Mouse (Mus musculus) embryonic fibroblast, embryonic 13.5 days (primary cell): ENCODE measurements around the gene Nebl. TPM values are rescaled to one million over a fixed set of nuclear protein-coding genes. Genes with fewer than 3 reads are reported as not detected.

ENCODE experiments used
- H3K27ac ChIP-seq: 2 replicates; pipeline ENCODE4 v1.5.1; 2012; ENCODE audit warnings: low read length, control low read depth, inconsistent platforms; ENCODE audit not compliant: insufficient read depth
- H3K4me1 ChIP-seq: 2 replicates; pipeline ENCODE4 v1.6.1; 2011; ENCODE audit warnings: low read length; ENCODE audit not compliant: control insufficient read depth, insufficient read depth
- H3K4me3 ChIP-seq: 2 replicates; pipeline ENCODE4 v1.5.1; 2011; ENCODE audit warnings: mild to moderate bottlenecking, control low read depth, low read length; ENCODE audit not compliant: insufficient read depth
- CTCF ChIP-seq: IDR thresholded peaks from 2 replicates; pipeline ENCODE4 v1.5.1; 2011; ENCODE audit warnings: mild to moderate bottlenecking, control low read depth, low read length, moderate library complexity, borderline replicate concordance; ENCODE audit not compliant: insufficient read depth
- POLR2A ChIP-seq: IDR thresholded peaks from 2 replicates; pipeline ENCODE4 v1.6.1; 2011; ENCODE audit warnings: low read depth, mild to moderate bottlenecking, control low read depth, low read length, moderate library complexity
- polyA plus RNA-seq: library from polyadenylated mRNA; stranded (reverse); fragments of >200 nt; gene quantifications from 2 replicates; pipeline ENCODE4 v1.2.4, GENCODE M21; 2011; ENCODE audit warnings: low read depth; ENCODE audit not compliant: missing spikeins, insufficient read length

The Nebl gene
- polyA plus RNA-seq, 1 experiment: 1.2 TPM

GRCm38 (mm10) chr2:17730648-17730956, 662 bp downstream of the Nebl start:
- H3K4me3 ChIP-seq: peak overlapping the region; percentile 48

DNA sequence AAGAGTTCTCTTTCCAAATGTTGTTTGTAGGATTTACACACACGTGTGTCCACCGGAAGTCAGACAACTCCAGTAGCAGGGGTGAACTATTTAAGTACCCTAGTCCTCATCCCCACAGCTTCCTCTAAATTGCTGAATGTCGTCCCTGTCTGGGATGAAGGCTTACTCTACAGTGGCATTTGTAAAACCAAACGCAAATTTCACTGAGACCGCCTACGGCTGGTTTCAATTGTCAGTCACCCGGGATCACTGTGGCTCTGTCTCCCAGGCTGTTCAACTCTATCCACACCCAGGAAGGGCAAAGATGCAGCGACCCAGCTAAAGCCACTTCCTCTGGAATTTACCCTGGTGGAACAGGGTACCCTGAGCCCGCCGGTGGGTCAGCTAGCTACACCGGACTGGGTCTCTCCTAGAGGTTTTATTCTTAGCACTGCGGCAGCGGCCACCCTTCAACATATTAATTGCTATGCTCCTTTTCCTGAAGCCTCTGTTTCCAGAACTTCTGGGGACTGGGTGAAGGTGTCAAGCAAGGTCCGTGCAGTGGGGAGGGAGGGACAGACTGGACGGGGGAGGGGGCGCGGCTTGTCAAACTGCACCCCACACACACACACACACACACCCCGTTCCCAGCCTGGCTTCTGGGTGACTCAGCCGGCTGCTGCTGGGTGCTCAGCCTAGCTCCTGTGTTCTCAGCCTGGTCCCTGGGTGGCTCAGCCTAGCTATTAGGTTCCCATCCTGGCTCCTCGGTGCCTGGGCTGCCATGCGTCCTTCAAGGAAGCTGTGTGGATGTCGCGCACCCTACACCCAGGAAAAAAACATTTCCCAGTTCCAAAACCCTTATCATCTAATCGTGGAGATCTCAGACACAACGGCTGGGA, 1.3 kb downstream of the Nebl start:
- H3K4me1 ChIP-seq: no peaks in the 10 kb centered on the region
- peak overlapping the region; percentile 48; the same call in 1 of the 2 replicates for H3K4me3 ChIP-seq
- H3K27ac ChIP-seq: no peak overlapping the region
- no peak for TF ChIP-seq POLR2A
- TF ChIP-seq CTCF: no peak

More at GRCm38 (mm10) chr2:17730648-17730956, 662 bp downstream of the Nebl start:
- Histone ChIP-seq H3K27ac (no peak overlapping the region), H3K4me1 (no peaks in the 10 kb centered on the region)
- TF ChIP-seq POLR2A (no peak), CTCF (no peak)

DNA sequence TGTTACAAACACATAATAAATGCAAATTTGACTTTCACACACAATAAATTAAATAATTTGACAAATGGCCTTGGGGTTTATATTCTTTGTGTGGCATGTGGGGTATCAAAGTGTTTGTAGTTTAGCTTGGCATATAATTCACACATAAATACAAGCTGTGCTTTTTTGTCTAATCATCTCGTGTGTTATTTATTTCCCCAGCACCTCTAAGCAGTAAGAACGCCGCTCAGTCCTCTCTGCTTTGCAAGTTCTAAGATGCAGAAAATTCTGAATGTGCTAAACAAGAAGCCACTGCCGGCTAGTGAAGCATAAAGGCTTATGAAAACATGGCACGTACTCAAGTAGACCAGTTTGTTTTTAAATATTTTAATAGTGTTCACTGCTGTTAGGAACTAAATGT, 6.9 kb downstream of the Nebl start:
- Histone ChIP-seq H3K4me3 (no peak overlapping the region), H3K27ac (no peak overlapping the region), H3K4me1 (no peaks in the 10 kb centered on the region)
- TF ChIP-seq POLR2A: no peak
- TF ChIP-seq CTCF: no peak

- Histone ChIP-seq H3K4me1 (no peaks in the 10 kb centered on the region), H3K4me3 (no peak overlapping the region), H3K27ac (no peak overlapping the region)
- no peak for TF ChIP-seq CTCF
- TF ChIP-seq POLR2A: no peak
These were observed 7.8 kb downstream of the Nebl start for GRCm38 (mm10) chr2:17723268-17724019.

GRCm38 (mm10) chr2:17721177-17721715, 10.0 kb downstream of the Nebl start:
- H3K27ac ChIP-seq: no peak overlapping the region
- TF ChIP-seq CTCF (no peak), POLR2A (no peak)
- H3K4me1 ChIP-seq: no peaks in the 10 kb centered on the region
- no peak overlapping the region for H3K4me3 ChIP-seq

- Histone ChIP-seq H3K4me3 (no peak overlapping the region), H3K4me1 (no peaks in the 10 kb centered on the region)
- no peak for TF ChIP-seq CTCF
- no peak for TF ChIP-seq POLR2A
These were observed 13.0 kb downstream of the Nebl start for GRCm38 (mm10) chr2:17718281-17718680.

DNA sequence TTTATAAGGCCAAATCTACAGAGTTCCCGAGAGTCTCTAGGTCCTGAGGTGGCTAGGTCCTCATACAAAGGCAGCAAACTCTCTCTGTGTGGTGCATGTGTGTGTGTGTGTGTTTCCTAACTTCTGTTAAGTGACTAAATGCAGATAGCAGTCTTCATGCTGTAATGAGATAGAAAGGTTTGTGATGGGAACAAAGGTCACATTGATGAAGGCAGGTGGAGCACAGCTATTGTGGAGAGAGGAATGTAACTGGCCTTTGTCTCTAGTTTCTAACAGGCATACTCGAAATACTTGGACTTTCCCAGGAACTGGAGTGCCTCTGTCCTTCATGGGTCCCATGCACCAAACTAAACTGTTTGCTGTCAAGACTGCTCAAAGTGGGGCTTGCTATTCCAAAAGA, 14.1 kb downstream of the Nebl start:
- no peak overlapping the region for H3K4me3 ChIP-seq
- no peak overlapping the region for H3K27ac ChIP-seq
- no peak for TF ChIP-seq CTCF
- no peak for TF ChIP-seq POLR2A

More at GRCm38 (mm10) chr2:17718281-17718680, 13.0 kb downstream of the Nebl start:
- no peak overlapping the region for H3K27ac ChIP-seq

GRCm38 (mm10) chr2:17715149-17715767, 16.0 kb downstream of the Nebl start:
- no peak overlapping the region for H3K4me3 ChIP-seq
- TF ChIP-seq POLR2A: no peak
- TF ChIP-seq CTCF: no peak
- H3K27ac ChIP-seq: no peak overlapping the region
- H3K4me1 ChIP-seq: no peaks in the 10 kb centered on the region

More for the DNA sequence above, 14.1 kb downstream of the Nebl start:
- no peaks in the 10 kb centered on the region for H3K4me1 ChIP-seq

DNA sequence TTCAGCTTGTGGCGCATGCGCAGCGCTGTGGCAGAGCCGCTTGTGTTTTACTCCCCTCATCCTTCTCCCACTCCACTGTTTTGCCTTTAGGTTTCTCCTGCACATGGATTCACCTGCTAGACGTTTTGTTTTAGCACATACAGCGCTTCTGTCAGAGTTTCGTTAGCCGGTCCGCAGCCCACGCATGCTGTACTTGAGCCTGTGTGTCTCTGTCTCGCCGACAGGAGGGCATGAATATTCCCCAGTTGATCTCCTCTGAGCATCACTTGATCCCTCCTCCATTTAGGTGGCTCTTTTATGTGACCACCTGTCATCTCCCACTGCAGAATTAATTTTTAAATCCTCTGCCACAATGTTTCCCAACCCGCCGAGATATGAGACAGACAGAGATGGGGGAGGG, 16.6 kb downstream of the Nebl start:
- Histone ChIP-seq H3K4me3 (no peak overlapping the region), H3K27ac (no peak overlapping the region), H3K4me1 (no peaks in the 10 kb centered on the region)
- TF ChIP-seq POLR2A (no peak), CTCF (no peak)
